Mouse (Mus musculus): ENCODE measurements around the gene 1700001L19Rik.

DNA sequence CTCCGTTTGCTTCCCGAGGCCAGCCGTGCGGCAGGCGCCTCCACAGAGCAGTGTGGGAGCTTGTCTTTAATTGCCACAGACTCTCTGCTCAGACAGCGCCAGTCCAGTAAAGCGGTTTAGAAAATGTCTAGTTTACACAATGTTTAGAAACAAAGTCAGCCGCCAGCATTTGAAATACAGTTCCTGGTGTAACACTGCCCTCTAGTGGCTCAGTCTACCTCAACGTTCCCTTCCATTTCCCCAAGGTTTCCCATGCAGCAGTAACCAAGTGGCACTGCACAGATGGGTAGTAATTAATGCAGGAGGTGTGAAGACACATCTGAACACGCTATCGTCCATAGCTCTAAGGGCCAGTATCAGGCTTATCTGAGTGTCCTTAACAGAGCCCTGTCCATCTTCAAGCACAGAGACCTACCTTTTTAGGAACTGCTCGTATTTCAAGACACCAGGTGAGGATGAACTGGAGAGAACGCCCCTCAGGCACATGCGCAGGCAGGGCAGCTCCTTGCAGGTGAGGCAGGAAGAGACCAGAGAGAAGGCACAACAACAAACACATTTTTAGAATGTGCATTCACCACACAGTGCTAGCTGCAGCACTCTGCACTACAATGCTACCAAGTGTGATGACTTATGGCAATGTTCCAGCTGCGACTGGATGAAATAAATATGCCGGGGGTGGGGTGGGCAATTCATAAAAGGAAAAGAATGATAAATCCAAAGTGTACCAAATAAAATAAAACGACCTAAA lies 27.5 kb upstream of the 1700001L19Rik start:
- peak; percentile 55 for TF ChIP-seq CTCF (IDR thresholded peaks at IDR 0.05; ENCODE audit: low read depth, low read length)
- TF ChIP-seq POLR2A (IDR thresholded peaks at IDR 0.05; ENCODE audit: extremely low read depth, insufficient read depth, low read length) = no peak
